Mouse (Mus musculus) olfactory bulb, adult 2 months (tissue): ENCODE results near the gene Mlst8. TPM values are rescaled to one million over a fixed set of nuclear protein-coding genes. Genes with fewer than 3 reads are reported as not detected.

Experiments used
- H3K27ac ChIP-seq: fragments of 200-500 bp; 2 replicates; pipeline ENCODE4 v1.5.1; 2012; ENCODE audit warnings: low read depth, low read length; ENCODE audit not compliant: insufficient read depth
- H3K4me1 ChIP-seq: fragments of 200-500 bp; 2 replicates; pipeline ENCODE4 v1.6.1; 2012; ENCODE audit warnings: low read length; ENCODE audit not compliant: control insufficient read depth, insufficient read depth
- H3K4me3 ChIP-seq: fragments of 200-500 bp; 2 replicates; pipeline ENCODE4 v1.5.1; 2012; ENCODE audit warnings: mild to moderate bottlenecking, low read depth, low read length, moderate library complexity; ENCODE audit not compliant: insufficient read depth
- CTCF ChIP-seq: fragments of 200-500 bp; IDR thresholded peaks from 2 replicates; pipeline ENCODE4 v1.5.1; 2012; ENCODE audit warnings: low read depth, mild to moderate bottlenecking, low read length, moderate library complexity; ENCODE audit not compliant: insufficient read depth
- POLR2A ChIP-seq: fragments of 200-500 bp; IDR thresholded peaks from 2 replicates; pipeline ENCODE4 v1.6.1; 2012; ENCODE audit warnings: mild to moderate bottlenecking, low read depth, low read length, moderate library complexity; ENCODE audit not compliant: insufficient read depth
- WGBS: fragments of 180-500 bp; shearing (Covaris S2); methylation state at CpG from one replicate; pipeline ENCODE4 v1.1.7; 2018; 5-methylcytosine and 5-hydroxymethylcytosine counted together
- polyA plus RNA-seq: library from polyadenylated mRNA; stranded (reverse); fragments of >200 nt; gene quantifications from 2 replicates; pipeline ENCODE4 v1.2.4, GENCODE M21; 2012; ENCODE audit warnings: low replicate concordance; ENCODE audit not compliant: missing spikeins, insufficient read depth, insufficient read length

Gene Mlst8
- polyA plus RNA-seq, 1 experiment, result not detected

GRCm38 (mm10) chr17:24507806-24508460 lies 29.1 kb upstream of the Mlst8 start:
- no peak overlapping the region for H3K4me3 ChIP-seq
- 0 out of 2 replicates have a peak overlapping the region, but pooled peaks have one; percentile 15 for H3K27ac ChIP-seq
- WGBS, result 51% methylated on average over 12 of the region's 12 CpGs
- TF ChIP-seq CTCF (no peak), POLR2A (no peak)
- peaks cover 25% of the 10 kb centered on the region for H3K4me1 ChIP-seq

DNA sequence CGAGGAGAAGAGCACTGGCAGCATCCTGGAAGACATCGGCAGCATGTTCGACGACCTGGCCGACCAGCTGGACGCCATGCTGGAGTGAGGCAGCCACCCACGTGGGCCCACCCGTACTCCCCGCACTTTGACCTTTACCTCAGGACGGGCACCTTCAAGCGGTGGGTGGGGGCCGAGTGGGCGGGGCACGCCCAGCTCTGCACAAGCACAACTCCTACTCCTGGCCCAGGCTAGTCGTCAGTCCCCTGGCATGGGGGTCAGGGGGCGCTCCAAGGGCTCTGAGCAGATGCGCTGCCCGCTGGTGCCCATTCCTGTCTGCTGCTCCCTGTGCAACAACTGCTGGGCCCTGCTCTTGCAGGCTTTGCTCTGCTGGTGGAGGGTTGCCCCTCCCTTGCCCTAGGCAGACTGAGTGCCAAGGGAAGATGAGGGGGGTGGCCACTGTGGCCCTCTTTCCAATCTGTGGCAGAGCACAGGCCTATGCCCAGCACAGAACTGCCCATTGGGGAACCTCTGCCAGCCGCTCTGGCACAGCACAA lies 28.3 kb upstream of the Mlst8 start:
- no peak overlapping the region for H3K27ac ChIP-seq
- WGBS, result 41% methylated on average over 19 of the region's 19 CpGs
- peaks cover 25% of the 10 kb centered on the region for H3K4me1 ChIP-seq
- H3K4me3 ChIP-seq, result no peak overlapping the region
- TF ChIP-seq CTCF, result no peak
- no peak for TF ChIP-seq POLR2A

- peaks cover 25% of the 10 kb centered on the region for H3K4me1 ChIP-seq
- no peak for TF ChIP-seq POLR2A
- no peak for TF ChIP-seq CTCF
- no peak overlapping the region for H3K4me3 ChIP-seq
- WGBS, result 18% methylated on average over 36 of the region's 36 CpGs
- H3K27ac ChIP-seq, result peak overlapping the region; percentile 22
These were observed 27.6 kb upstream of the Mlst8 start for GRCm38 (mm10) chr17:24506332-24507070.

DNA sequence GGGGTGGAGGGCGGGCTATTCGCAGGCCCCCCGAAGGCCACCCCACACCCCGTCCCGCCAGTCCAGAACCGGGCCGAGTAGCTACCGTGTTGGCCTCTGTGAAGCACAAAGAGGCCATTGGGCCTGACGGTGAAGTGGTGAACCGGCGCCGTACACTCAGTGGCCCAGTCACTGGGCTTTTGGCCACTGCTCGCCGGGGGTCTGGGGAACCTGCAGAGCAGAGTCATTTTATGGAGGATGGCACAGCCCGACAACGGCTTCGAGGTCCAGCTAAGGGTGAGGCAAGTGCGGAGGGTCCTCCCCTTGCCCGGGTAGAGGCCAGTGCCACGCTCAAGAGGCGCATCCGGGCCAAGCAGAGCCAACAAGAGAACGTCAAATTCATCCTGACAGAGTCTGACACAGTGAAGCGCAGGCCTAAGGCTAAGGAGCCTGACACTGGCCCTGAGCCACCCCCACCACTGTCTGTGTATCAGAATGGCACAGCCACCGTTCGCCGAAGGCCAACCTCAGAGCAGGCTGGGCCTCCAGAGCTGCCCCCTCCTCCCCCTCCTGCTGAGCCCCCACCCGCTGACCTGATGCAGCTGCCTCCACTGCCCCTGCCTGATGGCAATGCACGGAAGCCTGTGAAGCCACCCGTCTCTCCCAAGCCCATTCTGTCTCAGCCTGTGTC lies 26.5 kb upstream of the Mlst8 start:
- WGBS, result 76% methylated on average over 30 of the region's 30 CpGs

DNA sequence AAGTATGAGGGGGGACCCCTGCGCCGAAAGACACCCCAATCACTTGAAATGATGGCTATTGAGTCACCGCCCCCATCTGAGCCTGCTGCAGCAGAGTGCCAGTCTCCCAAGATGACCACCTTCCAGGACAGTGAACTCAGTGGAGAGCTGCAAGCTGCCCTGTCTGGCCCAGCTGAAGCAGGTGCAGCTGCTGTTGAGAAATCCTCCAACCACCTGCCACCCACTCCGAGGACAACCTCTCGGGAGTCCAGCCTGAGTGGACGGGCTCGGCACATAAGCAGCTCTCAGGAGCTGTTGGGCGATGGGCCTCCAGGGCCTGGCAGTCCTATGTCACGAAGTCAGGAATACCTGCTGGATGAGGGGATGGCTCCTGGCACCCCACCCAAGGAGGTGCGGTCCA lies 25.2 kb upstream of the Mlst8 start:
- no peak overlapping the region for H3K4me3 ChIP-seq
- peaks cover 25% of the 10 kb centered on the region for H3K4me1 ChIP-seq
- WGBS, result 94% methylated on average over 10 of the region's 10 CpGs
- TF ChIP-seq POLR2A (no peak), CTCF (no peak)
- no peak overlapping the region for H3K27ac ChIP-seq

More for the DNA sequence above, 26.5 kb upstream of the Mlst8 start:
- H3K4me1 ChIP-seq, result peaks cover 25% of the 10 kb centered on the region
- TF ChIP-seq POLR2A (no peak), CTCF (no peak)
- H3K4me3 ChIP-seq, result no peak overlapping the region
- H3K27ac ChIP-seq, result peak overlapping the region; percentile 22; the same call in 1 of the 2 replicates

GRCm38 (mm10) chr17:24502208-24502607 lies 23.3 kb upstream of the Mlst8 start:
- 46% methylated on average over 11 of the region's 11 CpGs for WGBS
- no peak overlapping the region for H3K4me3 ChIP-seq
- TF ChIP-seq CTCF (no peak), POLR2A (no peak)
- H3K27ac ChIP-seq, result no peak overlapping the region
- H3K4me1 ChIP-seq, result peaks cover 17% of the 10 kb centered on the region

GRCm38 (mm10) chr17:24496026-24496425 lies 17.1 kb upstream of the Mlst8 start:
- H3K4me3 ChIP-seq, result no peak overlapping the region
- peaks cover 8% of the 10 kb centered on the region for H3K4me1 ChIP-seq
- WGBS, result 69% methylated on average over 1 of the region's 1 CpGs
- H3K27ac ChIP-seq, result 0 out of 2 replicates have a peak overlapping the region, but pooled peaks have one; percentile 76
- TF ChIP-seq CTCF (no peak), POLR2A (no peak)

- H3K27ac ChIP-seq, result peak overlapping the region; percentile 76
- WGBS, result 48% methylated on average over 3 of the region's 3 CpGs
- TF ChIP-seq CTCF (no peak), POLR2A (no peak)
These were observed 16.6 kb upstream of the Mlst8 start for GRCm38 (mm10) chr17:24495443-24495842.

GRCm38 (mm10) chr17:24494627-24495335 lies 15.9 kb upstream of the Mlst8 start:
- 12% methylated on average over 2 of the region's 2 CpGs for whole genome bisulfite sequencing
- Histone ChIP-seq H3K27ac (peak overlapping the region; percentile 76), H3K4me3 (no peak overlapping the region), H3K4me1 (peaks cover 17% of the 10 kb centered on the region)
- no peak for TF ChIP-seq CTCF

More at GRCm38 (mm10) chr17:24495443-24495842, 16.6 kb upstream of the Mlst8 start:
- H3K4me1 ChIP-seq, result peaks cover 12% of the 10 kb centered on the region
- H3K4me3 ChIP-seq, result no peak overlapping the region
